Mouse (Mus musculus): ENCODE data around the gene Vps41. TPM values are rescaled to one million over a fixed set of nuclear protein-coding genes. Genes with fewer than 3 reads are reported as not detected.

Vps41 gene
- total RNA-seq, 2 experiments from 2014 or later = 33.0 to 34.5 TPM

DNA sequence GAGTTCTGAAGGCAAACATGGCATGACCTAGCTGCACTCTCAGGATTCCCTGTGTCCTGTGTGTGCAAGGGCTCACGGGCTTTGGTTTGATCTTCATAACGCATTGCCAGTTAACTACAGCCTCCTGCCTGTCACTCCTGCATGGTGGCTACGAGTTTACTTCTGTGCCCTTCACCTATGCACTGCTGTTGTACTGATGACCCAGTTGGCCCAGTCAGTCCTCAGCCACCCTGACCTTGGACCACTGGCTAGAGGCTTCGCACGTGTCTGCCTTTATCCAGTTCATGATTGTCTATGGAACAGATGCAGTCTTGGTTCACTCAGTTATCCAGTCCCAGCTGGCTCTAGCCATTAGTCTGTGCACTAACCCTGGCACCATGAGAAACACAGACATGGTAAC, 151.7 kb downstream of the Vps41 start:
- DNase-seq = no peak

DNA sequence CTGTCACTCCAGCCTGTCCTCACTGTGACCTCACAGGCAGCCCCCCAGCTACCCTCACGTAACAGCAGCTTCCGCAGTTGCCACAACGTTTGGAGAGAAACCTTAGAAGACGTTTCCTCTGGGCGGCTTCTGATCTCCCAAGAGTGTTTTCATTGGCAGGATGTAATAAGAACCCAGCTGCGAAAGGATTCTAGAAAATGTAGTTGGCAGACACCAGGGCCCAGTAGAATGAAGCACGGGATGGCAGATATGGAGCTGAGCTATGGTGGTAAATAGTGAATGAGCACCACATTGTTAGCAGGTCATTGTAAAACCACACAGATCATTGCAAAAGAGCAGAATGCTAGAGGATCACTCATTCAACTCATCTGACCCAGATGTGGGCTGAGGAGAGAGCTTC, 158.2 kb downstream of the Vps41 start:
- no peak for DNase-seq

DNA sequence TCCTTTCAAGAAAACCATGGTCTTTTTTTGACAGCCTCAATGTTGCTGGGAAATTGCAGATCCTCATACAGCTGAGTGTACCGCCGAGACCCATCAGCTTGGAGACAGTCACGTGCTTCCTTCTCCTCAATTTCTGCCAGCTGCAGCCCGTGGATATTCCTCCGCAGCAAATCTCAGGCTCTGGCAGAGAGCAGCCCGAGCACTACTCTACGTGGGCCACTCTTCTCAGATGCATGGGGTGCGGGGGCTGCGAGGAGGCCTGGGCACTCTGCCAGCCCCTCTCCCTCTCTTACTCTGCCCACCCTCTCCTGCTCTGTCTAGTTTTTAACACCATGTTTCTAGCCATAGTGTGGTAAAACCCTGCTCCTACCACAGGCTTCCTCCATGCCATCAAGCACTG, 175.8 kb downstream of the Vps41 start:
- DNase-seq = no peak

DNA sequence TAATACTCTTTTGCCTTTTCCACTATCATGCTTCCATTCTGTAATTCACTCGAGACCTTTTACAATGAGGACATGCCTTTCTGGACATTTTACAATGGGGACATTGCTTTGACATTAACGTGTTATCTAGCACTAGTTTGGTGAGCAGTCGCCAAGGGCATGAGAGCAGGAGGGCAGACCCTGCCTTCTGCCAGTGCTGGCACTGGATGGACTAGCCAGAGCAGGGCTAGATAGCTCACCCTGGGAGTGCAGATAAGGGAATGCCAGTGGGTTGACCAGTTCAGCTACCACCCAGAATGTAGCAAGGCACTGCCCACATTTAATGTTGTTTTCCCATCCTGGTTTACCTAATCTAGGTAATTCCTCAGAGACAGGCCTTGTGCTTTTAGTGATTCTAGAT, 179.7 kb downstream of the Vps41 start:
- no peak for DNase-seq

DNA sequence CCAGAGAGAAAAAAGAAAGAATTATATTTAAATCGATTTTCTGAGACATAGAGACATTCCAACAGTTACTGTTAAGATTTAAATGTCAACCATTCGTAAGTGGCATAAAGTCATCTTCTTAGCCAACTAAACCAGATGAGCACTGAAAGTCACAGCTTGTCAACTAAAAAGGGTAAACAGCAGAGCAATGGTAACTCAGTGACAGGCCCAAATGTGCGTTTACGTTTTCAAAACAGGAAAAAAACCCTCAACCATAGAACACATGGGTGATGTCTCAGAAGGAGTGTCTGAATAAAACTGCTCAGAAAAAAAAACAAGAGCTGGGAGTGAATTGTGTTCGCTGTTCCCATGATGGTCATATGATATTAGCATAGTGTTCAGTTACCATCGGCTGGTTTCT, 186.5 kb downstream of the Vps41 start:
- no peak for DNase-seq

DNA sequence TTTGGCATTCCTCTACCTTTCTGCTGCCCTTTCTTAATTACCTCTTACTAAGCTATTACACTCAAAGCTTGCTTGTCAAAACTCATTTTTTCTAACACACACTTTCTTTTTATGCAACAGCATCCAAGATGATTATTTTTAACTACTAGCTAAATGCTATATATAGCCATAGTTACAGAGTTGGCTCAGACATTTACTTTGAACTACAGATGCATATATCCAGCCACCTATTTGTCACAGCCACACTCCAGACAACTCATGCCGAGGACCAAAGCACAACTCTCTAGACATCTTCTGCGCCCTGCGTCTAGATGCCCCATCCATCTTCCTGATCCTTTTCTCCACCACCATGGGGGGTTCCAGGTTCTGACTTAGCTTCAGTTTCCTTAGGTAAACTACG, 197.7 kb downstream of the Vps41 start:
- DNase-seq = no peak

Other genes with a start within 250 kb of the Vps41 start
- gene Amph, start 230.9 kb downstream of the Vps41 start, total RNA-seq (2021) = under 1 TPM; 0.24 to 0.54 TPM